Mouse (Mus musculus): ENCODE results near the gene Odc1. TPM values are rescaled to one million over a fixed set of nuclear protein-coding genes. Genes with fewer than 3 reads are reported as not detected.

Gene Odc1
- polyA plus RNA-seq (2015; fragmentation: Nextera tagmentation; extraction: Ambion mirVana), result 148 and 155 TPM in 2 replicates

DNA sequence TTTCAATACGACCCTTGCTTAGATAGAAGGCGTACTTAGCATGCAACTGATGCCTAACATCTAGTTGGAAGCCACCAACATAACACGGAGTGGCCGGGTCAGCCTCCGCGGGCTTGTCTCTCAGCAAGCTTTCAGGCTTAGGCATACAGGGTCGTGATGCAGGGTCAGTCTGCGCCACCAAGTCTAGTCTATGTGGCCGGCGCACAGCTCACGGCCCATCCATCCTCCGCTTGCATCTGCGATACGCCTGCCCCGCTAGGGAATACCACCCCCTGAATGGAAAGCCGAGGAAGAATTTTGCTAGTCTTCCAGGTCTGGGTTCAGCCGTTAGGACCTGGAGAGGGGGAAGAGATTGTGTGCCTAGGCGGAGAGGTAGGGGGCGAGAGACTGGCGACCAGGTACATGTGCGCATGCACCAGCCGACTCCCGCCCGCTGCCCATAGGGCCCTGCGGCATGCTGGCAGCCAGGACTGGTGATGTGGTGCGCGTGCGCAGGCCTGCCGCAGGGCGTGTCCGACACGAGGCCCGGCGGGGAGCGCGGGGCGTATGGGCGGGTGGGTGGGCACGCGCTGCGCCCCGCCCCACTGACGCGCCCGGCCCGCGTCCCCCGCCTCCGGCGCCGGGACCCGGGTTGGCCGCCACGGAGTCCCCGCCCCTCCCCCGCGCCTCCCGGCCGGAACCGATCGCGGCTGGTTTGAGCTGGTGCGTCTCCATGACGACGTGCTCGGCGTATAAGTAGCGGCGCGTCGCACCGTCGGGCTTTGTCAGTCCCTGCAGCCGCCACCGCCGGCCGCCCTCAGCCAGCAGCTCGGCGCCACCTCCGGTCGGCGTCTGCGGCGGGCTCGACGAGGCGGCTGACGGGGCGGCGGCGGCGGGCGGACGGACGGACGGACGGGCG lies at the start of gene Odc1:
Gene Odc1 (plus strand): TSS at position 586 of the 898 bp plus-strand sequence.
- WGBS, result under 1% methylated on average over 73 of the region's 98 CpGs
- peak within 1 kb of the TSS; percentile 75 for H3K4me2 ChIP-seq
- H3K36me3 ChIP-seq, result peaks cover 25% of the 10 kb centered on the region
- no peaks in the 10 kb centered on the region for H3K27me3 ChIP-seq
- peak; percentile 97 for ATAC-seq (ENCODE audit: low FRiP score)
- peak within 1 kb of the TSS; percentile 71 for H3K4me3 ChIP-seq
- H3K9ac ChIP-seq, result peak within 1 kb of the TSS; percentile 95
- peak within 1 kb of the TSS; percentile 94 for H3K27ac ChIP-seq
- H3K4me1 ChIP-seq (replicated peaks), result peaks cover 28% of the 10 kb centered on the region
- no peaks in the 10 kb centered on the region for H3K9me3 ChIP-seq

DNA sequence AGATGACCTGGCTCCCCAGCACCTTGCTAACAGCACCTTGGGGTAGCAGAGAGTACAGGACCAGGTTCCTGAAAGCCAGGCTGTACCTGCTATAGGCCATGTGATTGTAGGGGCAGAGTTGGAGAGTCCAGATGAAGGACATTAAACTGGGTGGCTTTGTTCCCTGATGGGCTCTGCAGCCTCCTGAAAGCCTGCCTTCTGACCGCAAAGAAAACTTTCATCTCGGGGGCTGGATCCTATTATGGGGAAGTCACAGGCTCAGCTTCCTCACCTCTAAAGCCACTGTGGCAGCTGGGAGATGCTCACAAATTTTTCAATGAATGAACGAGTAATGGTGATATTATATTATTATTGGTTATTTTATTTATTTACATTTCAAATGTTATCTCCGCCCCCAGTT lies 49.8 kb upstream of the Odc1 start:
- Histone ChIP-seq H3K27ac (no peak overlapping the region), H3K4me1 (replicated peaks) (peaks cover 9% of the 10 kb centered on the region), H3K4me2 (no peak overlapping the region), H3K4me3 (no peak overlapping the region), H3K27me3 (no peaks in the 10 kb centered on the region), H3K36me3 (no peaks in the 10 kb centered on the region), H3K9ac (no peak overlapping the region), H3K9me3 (no peaks in the 10 kb centered on the region)
- 69% methylated on average over 4 of the region's 4 CpGs for whole genome bisulfite sequencing
- ATAC-seq (ENCODE audit: low FRiP score), result no peak

DNA sequence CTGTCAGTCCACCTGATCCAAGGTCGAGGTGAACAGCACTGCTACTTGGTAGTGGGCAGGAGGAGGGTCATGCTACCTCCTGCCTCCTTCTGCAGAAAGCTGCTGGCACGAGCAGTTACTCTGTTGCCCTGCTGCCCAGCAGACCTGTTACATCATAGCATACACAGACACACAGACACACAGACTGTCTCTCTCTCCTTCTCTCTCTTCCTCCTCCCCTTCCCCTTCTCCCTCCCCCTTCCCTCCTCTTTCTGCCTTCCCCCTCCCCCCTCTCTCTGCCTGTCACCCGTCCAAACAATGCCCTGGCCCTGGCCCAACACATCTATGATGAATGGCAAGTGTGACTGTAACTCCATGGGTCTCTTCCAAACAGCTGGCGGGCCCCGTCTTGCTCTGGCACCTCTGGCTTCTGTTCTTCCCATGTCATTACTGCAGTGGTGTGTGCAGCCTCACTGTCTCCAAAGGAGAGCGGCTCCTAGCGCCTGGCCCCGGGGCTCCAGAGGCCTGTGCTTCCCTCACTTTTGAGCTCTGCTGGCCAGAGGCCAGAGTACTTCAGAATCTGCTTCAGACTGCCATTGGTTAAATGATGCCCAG lies 48.6 kb upstream of the Odc1 start:
- H3K4me1 ChIP-seq (replicated peaks), result peaks cover 9% of the 10 kb centered on the region
- no peak overlapping the region for H3K4me3 ChIP-seq
- 21% methylated on average over 8 of the region's 8 CpGs for WGBS
- no peak overlapping the region for H3K4me2 ChIP-seq
- no peaks in the 10 kb centered on the region for H3K27me3 ChIP-seq
- H3K36me3 ChIP-seq, result no peaks in the 10 kb centered on the region
- no peak overlapping the region for H3K9ac ChIP-seq
- peak overlapping the region; percentile 2; the same call in 1 of the 2 replicates for H3K27ac ChIP-seq
- H3K9me3 ChIP-seq, result no peaks in the 10 kb centered on the region
- peak; percentile 88 for ATAC-seq (ENCODE audit: low FRiP score)

DNA sequence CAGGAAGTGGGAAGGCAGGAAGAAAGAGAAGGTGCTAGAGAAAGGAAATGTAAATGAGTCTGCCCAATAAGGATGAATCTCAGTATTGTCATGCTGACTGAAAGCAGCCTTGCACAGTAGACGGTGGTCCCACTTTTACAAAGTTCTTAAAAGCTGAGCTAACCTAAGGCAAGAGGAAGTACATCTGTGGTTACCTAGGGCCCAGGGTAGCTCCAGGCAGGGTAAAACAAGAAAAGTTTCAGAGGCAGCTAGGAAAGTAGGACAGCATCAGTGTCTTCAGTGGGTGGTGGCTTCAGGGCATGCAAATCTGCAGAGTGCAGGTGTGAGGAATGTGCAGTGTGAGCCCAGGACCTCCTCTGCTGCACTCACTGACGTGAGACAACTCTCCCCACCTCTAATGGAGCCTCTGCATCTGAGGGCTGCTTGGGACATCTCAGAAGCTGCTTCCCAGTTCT lies 38.9 kb upstream of the Odc1 start:
- Histone ChIP-seq H3K9ac (no peak overlapping the region), H3K4me1 (replicated peaks) (peaks cover 9% of the 10 kb centered on the region; the same call in 1 of the 2 replicates), H3K4me2 (no peak overlapping the region), H3K27ac (no peak overlapping the region), H3K9me3 (no peaks in the 10 kb centered on the region), H3K4me3 (no peak overlapping the region), H3K36me3 (no peaks in the 10 kb centered on the region), H3K27me3 (no peaks in the 10 kb centered on the region)
- no peak for ATAC-seq (ENCODE audit: low FRiP score)
- WGBS, result 47% methylated on average over 2 of the region's 2 CpGs

DNA sequence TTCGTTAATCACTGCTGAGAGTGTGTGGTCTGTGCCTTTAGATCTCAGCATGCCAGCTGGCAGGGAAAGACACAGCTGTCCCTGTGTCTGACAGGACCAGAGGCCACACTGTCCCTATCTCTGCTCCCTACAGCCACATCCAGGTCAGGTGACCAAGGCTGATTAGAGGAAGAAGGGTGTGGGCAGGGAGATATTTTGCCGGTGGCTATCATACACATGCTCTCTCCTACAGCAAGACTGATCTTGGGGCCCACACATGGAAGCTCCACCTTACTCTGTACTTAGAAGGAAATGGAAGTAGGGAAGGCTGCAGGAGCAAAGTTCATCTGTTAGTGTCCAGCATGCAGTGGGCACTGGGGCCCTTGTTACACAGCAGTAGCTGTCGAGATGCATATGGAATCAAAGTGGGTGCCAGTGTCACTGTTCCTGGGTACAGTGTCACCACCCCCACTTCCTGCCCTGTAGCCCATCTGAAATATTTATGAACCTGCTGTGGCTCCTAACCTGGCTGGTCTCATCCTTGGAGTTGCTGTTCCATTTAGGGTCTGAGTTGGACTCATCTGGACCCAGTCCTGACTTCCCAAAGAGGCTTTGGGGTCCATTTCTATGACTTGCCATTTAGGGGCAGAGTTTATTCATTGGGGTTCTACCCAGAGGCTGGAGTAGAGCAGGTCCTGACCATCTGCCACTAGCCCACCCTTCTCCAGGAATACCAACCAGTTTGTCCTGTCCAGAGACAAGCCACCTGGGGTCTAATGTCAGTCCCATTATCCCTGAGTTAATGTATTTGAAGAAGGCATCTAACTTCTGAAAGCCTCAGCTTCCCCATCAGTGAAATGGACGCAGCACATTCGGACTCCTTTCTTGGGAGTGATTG lies 38.2 kb upstream of the Odc1 start:
- Histone ChIP-seq H3K9ac (no peak overlapping the region), H3K4me3 (no peak overlapping the region), H3K27ac (no peak overlapping the region), H3K27me3 (no peaks in the 10 kb centered on the region), H3K9me3 (no peaks in the 10 kb centered on the region), H3K4me2 (no peak overlapping the region), H3K4me1 (replicated peaks) (peaks cover 9% of the 10 kb centered on the region; the same call in 1 of the 2 replicates), H3K36me3 (no peaks in the 10 kb centered on the region)
- no peak for ATAC-seq (ENCODE audit: low FRiP score)
- WGBS, result 63% methylated on average over 5 of the region's 5 CpGs

DNA sequence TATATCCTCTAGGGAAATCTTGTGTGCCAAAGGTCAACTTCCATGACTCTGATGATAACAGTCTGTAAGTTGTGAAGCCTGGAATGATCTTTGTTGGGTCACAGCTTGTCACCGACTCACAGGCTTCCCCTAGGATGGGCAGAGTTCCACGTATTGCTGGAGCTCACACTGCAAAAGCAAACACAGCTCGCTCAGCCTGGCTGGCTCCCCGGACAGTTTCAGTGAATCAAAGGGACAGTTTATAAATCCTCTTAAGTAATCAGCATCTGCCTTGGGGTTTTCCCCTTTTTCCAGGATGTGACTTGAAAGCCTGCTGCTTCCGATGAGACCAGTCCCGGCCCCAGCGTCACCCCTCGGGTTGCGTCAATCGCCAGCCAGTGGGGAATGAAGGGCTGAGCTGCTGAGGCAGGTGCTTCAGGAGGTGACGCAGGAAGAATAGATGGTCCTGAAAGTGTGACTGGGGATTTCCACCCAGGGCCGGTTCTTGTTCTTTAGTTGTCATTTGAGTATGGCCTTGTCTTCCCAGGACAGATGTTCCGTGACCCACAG lies 37.5 kb upstream of the Odc1 start:
- no peak for ATAC-seq (ENCODE audit: low FRiP score)
- no peak overlapping the region for H3K4me2 ChIP-seq
- WGBS, result 72% methylated on average over 13 of the region's 13 CpGs

DNA sequence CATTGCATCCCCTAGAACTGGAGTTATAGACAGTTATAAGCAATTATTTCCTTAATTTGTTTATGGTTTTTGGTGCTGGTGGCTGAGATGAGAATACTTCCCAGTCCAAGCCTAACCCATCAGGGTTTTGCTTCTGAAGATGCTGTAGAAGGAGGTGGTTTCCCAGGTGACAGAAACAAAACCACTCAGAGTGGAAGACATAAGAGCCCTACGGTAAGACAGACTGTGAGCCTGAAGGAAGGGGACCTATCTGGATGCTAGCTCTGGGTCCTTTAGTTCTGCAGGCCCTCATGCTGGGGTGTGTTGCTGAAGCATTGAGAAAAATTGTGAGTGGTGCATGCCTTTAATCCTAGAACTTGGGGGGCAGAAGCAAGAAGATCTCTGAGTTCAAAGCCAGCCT lies 35.3 kb upstream of the Odc1 start:
- Histone ChIP-seq H3K4me3 (no peak overlapping the region), H3K9me3 (no peaks in the 10 kb centered on the region), H3K36me3 (no peaks in the 10 kb centered on the region), H3K27me3 (no peaks in the 10 kb centered on the region), H3K9ac (no peak overlapping the region), H3K4me1 (replicated peaks) (peaks cover 9% of the 10 kb centered on the region; the same call in 1 of the 2 replicates), H3K4me2 (no peak overlapping the region), H3K27ac (no peak overlapping the region)
- ATAC-seq (ENCODE audit: low FRiP score), result no peak
- WGBS, result 80% methylated on average over 1 of the region's 1 CpGs

More for the DNA sequence above, 37.5 kb upstream of the Odc1 start:
- Histone ChIP-seq H3K4me1 (replicated peaks) (peaks cover 9% of the 10 kb centered on the region; the same call in 1 of the 2 replicates), H3K9me3 (no peaks in the 10 kb centered on the region), H3K4me3 (no peak overlapping the region), H3K27ac (no peak overlapping the region), H3K27me3 (no peaks in the 10 kb centered on the region), H3K9ac (no peak overlapping the region), H3K36me3 (no peaks in the 10 kb centered on the region)

DNA sequence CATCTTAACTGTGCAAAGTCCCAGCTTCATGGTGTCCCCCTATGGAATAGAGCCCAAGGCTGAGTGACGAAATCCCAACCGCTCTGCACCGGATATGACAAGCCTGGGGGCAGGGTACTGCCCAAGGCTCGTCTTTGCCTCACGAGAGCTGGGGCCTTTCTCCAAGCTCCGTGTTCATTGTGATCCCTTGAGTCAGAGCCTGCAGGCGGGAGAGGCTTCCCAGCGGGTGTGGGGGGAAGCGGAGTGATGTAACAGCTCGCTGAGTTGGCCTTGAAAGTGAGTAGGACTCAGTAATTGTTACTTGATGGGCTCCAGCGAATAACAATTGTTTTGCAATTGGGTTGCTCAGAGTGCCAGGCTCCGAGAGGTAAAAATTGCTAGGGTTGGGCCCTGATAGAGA lies 34.4 kb upstream of the Odc1 start:
- H3K36me3 ChIP-seq, result no peaks in the 10 kb centered on the region
- no peaks in the 10 kb centered on the region for H3K27me3 ChIP-seq
- no peaks in the 10 kb centered on the region for H3K9me3 ChIP-seq
- 47% methylated on average over 12 of the region's 12 CpGs for WGBS
- no peak overlapping the region for H3K4me2 ChIP-seq
- H3K4me3 ChIP-seq, result no peak overlapping the region
- no peak for ATAC-seq (ENCODE audit: low FRiP score)
- H3K4me1 ChIP-seq (replicated peaks), result peaks cover 9% of the 10 kb centered on the region; the same call in 1 of the 2 replicates
- no peak overlapping the region for H3K27ac ChIP-seq
- H3K9ac ChIP-seq, result no peak overlapping the region

DNA sequence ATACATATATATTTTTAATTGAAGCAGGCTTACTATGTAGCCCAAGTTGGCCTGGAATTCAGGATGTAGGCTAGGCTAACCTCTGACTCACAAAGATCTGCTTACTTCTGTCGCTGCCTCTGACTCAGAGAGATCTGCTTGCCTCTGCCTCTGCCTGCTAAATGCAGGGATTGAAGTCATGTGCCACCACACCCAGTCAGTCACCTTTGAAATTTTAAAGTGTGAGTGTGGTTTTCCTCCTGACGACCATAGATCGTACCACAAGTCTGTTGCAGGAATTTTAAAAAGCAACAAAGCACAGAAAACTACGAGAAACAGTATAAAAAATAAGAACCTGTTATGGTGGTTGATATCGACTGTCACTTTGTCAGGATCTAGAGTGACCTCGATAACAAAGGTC lies 33.6 kb upstream of the Odc1 start:
- ATAC-seq (ENCODE audit: low FRiP score), result no peak
- 93% methylated on average over 6 of the region's 6 CpGs for WGBS
- H3K4me2 ChIP-seq, result no peak overlapping the region

DNA sequence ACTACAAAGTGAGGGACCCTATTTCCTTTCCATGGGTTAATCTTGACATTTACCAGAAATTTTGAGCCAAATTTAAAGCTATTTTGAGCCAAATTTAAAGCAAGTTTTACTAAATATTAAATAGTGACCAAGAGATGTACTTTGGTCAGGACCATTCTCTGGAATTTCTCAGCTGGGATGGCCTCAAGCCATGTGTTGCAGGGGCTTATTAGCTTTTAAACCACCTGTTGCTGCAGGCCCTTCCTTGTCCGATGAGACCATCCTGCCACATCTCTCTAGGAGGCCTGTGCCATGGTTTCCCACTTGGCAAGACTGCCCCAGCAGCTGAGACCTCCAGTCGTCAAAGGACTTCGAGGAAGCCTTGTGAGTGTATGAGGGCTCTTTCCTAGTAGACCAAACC lies 15.4 kb upstream of the Odc1 start:
- ATAC-seq (ENCODE audit: low FRiP score), result no peak
- Histone ChIP-seq H3K4me2 (no peak overlapping the region), H3K9me3 (no peaks in the 10 kb centered on the region), H3K4me3 (no peak overlapping the region), H3K27ac (no peak overlapping the region), H3K36me3 (no peaks in the 10 kb centered on the region), H3K4me1 (replicated peaks) (no peaks in the 10 kb centered on the region), H3K9ac (no peak overlapping the region), H3K27me3 (no peaks in the 10 kb centered on the region)
- 95% methylated on average over 3 of the region's 3 CpGs for WGBS

More for the DNA sequence above, 33.6 kb upstream of the Odc1 start:
- Histone ChIP-seq H3K27me3 (no peaks in the 10 kb centered on the region), H3K4me1 (replicated peaks) (peaks cover 6% of the 10 kb centered on the region; the same call in 1 of the 2 replicates), H3K4me3 (no peak overlapping the region), H3K27ac (no peak overlapping the region), H3K9me3 (no peaks in the 10 kb centered on the region), H3K9ac (no peak overlapping the region), H3K36me3 (no peaks in the 10 kb centered on the region)

DNA sequence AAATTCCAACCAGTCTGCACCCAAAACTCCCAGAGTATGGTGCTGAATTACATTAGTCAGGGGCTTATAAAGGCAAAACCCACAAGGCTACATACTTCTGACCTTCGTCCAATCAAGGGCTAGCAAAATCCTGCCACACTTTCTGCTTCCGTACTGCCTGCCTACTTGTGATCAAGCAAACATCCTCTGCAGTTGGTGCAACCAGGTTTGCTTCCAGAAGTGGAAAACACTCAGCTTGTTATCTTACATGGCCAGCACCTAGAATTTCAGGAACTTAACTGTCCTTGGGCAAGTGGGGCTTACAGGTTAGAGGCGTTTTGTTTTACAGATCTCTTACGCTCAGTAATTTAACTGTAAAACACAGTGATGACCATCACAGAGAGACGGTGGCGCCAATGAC lies 14.9 kb upstream of the Odc1 start:
- Histone ChIP-seq H3K4me1 (replicated peaks) (no peaks in the 10 kb centered on the region), H3K27me3 (no peaks in the 10 kb centered on the region), H3K9ac (no peak overlapping the region), H3K36me3 (no peaks in the 10 kb centered on the region), H3K4me2 (no peak overlapping the region), H3K27ac (no peak overlapping the region), H3K9me3 (no peaks in the 10 kb centered on the region), H3K4me3 (no peak overlapping the region)
- 89% methylated on average over 6 of the region's 6 CpGs for WGBS
- no peak for ATAC-seq (ENCODE audit: low FRiP score)

DNA sequence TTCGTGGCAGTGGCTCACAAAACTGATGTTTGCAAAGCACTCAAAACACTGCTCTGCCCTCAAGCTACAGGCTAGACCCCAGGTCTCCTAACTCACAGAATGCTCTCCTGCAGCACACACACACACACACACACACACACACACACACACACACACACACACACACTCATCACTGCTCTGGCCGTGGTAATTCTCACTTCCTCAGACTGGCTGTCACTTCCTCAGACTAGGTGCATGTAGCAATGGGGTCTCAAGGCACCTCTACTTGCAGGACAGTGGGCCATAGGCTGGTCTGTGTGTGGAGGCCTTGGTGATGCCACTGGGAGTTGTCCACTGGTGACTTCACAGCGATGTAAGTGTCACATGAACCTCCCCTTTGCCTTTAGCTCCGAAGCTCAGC lies 13.8 kb upstream of the Odc1 start:
- H3K9ac ChIP-seq, result no peak overlapping the region
- H3K36me3 ChIP-seq, result no peaks in the 10 kb centered on the region
- 87% methylated on average over 4 of the region's 4 CpGs for WGBS
- no peak overlapping the region for H3K27ac ChIP-seq
- no peak overlapping the region for H3K4me3 ChIP-seq
- H3K9me3 ChIP-seq, result no peaks in the 10 kb centered on the region
- no peaks in the 10 kb centered on the region for H3K27me3 ChIP-seq
- H3K4me2 ChIP-seq, result no peak overlapping the region
- no peaks in the 10 kb centered on the region for H3K4me1 ChIP-seq (replicated peaks)
- no peak for ATAC-seq (ENCODE audit: low FRiP score)
